Mouse (Mus musculus) hindbrain, embryonic 10.5 days (tissue): Measurements from ENCODE around the gene Wwox. TPM values are rescaled to one million over a fixed set of nuclear protein-coding genes. Genes with fewer than 3 reads are reported as not detected.
A peak's percentile ranks its signal among the peaks of the same experiment; 100 is the strongest.

Experiments used
- DNase-seq: peaks from one replicate; pipeline ENCODE4 v3.0.0-alpha.2; 2017; ENCODE audit warnings: low spot score
- H3K27ac ChIP-seq: fragments of 300-500 bp; sonication (generic); 2 replicates; pipeline ENCODE4 v1.5.1; 2016; ENCODE audit warnings: mild to moderate bottlenecking, moderate library complexity
- H3K27me3 ChIP-seq: fragments of 300-500 bp; sonication (generic); 2 replicates; pipeline ENCODE4 v1.6.1; 2016; ENCODE audit warnings: mild to moderate bottlenecking; ENCODE audit not compliant: poor library complexity, insufficient read depth, severe bottlenecking
- H3K36me3 ChIP-seq: fragments of 300-500 bp; sonication (generic); 2 replicates; pipeline ENCODE4 v1.6.1; 2016; ENCODE audit warnings: mild to moderate bottlenecking, moderate library complexity
- H3K4me1 ChIP-seq: fragments of 300-500 bp; sonication (generic); replicated peaks from 2 replicates; pipeline ENCODE4 v1.6.1; 2016; ENCODE audit warnings: mild to moderate bottlenecking
- H3K4me3 ChIP-seq: fragments of 300-500 bp; sonication (generic); 2 replicates; pipeline ENCODE4 v1.5.1; 2016; ENCODE audit warnings: mild to moderate bottlenecking, moderate library complexity
- H3K9me3 ChIP-seq: fragments of 300-500 bp; sonication (generic); 2 replicates; pipeline ENCODE4 v1.6.1; 2016; ENCODE audit warnings: mild to moderate bottlenecking, moderate library complexity
- WGBS: fragments of 180-500 bp; shearing (Covaris S2); methylation state at CpG from one replicate; pipeline ENCODE4 v1.1.7; 2016; 5-methylcytosine and 5-hydroxymethylcytosine counted together
- polyA plus RNA-seq: library from polyadenylated mRNA; unstranded; fragments of >200 nt; fragmentation: Nextera tagmentation; extraction: Ambion mirVana; gene quantifications from 2 replicates; pipeline ENCODE4 v1.2.1, GENCODE M21; 2016

Gene Wwox
- polyA plus RNA-seq, 1 experiment from 2014 or later = 12.5 TPM

GRCm38 (mm10) chr8:115188446-115188845 lies 749.0 kb downstream of the Wwox start:
- H3K27me3 ChIP-seq = no peaks in the 10 kb centered on the region
- H3K9me3 ChIP-seq = no peaks in the 10 kb centered on the region
- H3K4me3 ChIP-seq = no peak overlapping the region
- no peaks in the 10 kb centered on the region for H3K36me3 ChIP-seq
- no peak for DNase-seq
- no peak overlapping the region for H3K27ac ChIP-seq
- peaks cover 33% of the 10 kb centered on the region for H3K4me1 ChIP-seq
- 85% methylated on average over 4 of the region's 4 CpGs for WGBS

GRCm38 (mm10) chr8:115189836-115190235 lies 750.4 kb downstream of the Wwox start:
- DNase-seq = no peak
- peaks cover 31% of the 10 kb centered on the region for H3K4me1 ChIP-seq
- no peak overlapping the region for H3K4me3 ChIP-seq
- no peaks in the 10 kb centered on the region for H3K27me3 ChIP-seq
- no peaks in the 10 kb centered on the region for H3K9me3 ChIP-seq
- 84% methylated on average over 11 of the region's 11 CpGs for WGBS
- no peak overlapping the region for H3K27ac ChIP-seq
- no peaks in the 10 kb centered on the region for H3K36me3 ChIP-seq

GRCm38 (mm10) chr8:115193767-115194166 lies 754.3 kb downstream of the Wwox start:
- Histone ChIP-seq H3K4me1 (peaks cover 12% of the 10 kb centered on the region; the same call in 1 of the 2 replicates), H3K27ac (no peak overlapping the region), H3K4me3 (no peak overlapping the region), H3K36me3 (no peaks in the 10 kb centered on the region), H3K27me3 (peaks cover 10% of the 10 kb centered on the region), H3K9me3 (0 out of 2 replicates have a peak, but pooled peaks cover 6% of the 10 kb centered on the region)
- WGBS = 92% methylated on average over 2 of the region's 2 CpGs
- no peak for DNase-seq

- H3K27me3 ChIP-seq = peaks cover 24% of the 10 kb centered on the region
- 0 out of 2 replicates have a peak, but pooled peaks cover 6% of the 10 kb centered on the region for H3K9me3 ChIP-seq
- no peaks in the 10 kb centered on the region for H3K36me3 ChIP-seq
- WGBS = 90% methylated on average over 10 of the region's 10 CpGs
- H3K4me1 ChIP-seq = peaks cover 17% of the 10 kb centered on the region; the same call in 1 of the 2 replicates
- no peak overlapping the region for H3K4me3 ChIP-seq
- no peak for DNase-seq
- H3K27ac ChIP-seq = no peak overlapping the region
Measured at GRCm38 (mm10) chr8:115195334-115195733, 755.9 kb downstream of the Wwox start.

GRCm38 (mm10) chr8:115196859-115197258 lies 757.4 kb downstream of the Wwox start:
- H3K4me1 ChIP-seq = peaks cover 19% of the 10 kb centered on the region; the same call in 1 of the 2 replicates
- no peak for DNase-seq
- peaks cover 31% of the 10 kb centered on the region for H3K27me3 ChIP-seq
- H3K9me3 ChIP-seq = 0 out of 2 replicates have a peak, but pooled peaks cover 6% of the 10 kb centered on the region
- WGBS = 69% methylated on average over 2 of the region's 2 CpGs
- no peak overlapping the region for H3K27ac ChIP-seq
- no peak overlapping the region for H3K4me3 ChIP-seq
- no peaks in the 10 kb centered on the region for H3K36me3 ChIP-seq

- DNase-seq = no peak
- Histone ChIP-seq H3K4me3 (no peak overlapping the region), H3K27ac (no peak overlapping the region), H3K9me3 (0 out of 2 replicates have a peak, but pooled peaks cover 6% of the 10 kb centered on the region), H3K27me3 (peaks cover 31% of the 10 kb centered on the region), H3K4me1 (peaks cover 20% of the 10 kb centered on the region; the same call in 1 of the 2 replicates), H3K36me3 (no peaks in the 10 kb centered on the region)
- 12% methylated on average over 4 of the region's 4 CpGs for WGBS
Measured at GRCm38 (mm10) chr8:115199204-115199603, 759.7 kb downstream of the Wwox start.

- peaks cover 31% of the 10 kb centered on the region for H3K27me3 ChIP-seq
- peak; percentile 12 for DNase-seq
- H3K4me1 ChIP-seq = peaks cover 20% of the 10 kb centered on the region; the same call in 1 of the 2 replicates
- no peak overlapping the region for H3K4me3 ChIP-seq
- 19% methylated on average over 14 of the region's 14 CpGs for WGBS
- no peak overlapping the region for H3K27ac ChIP-seq
- H3K9me3 ChIP-seq = 0 out of 2 replicates have a peak, but pooled peaks cover 6% of the 10 kb centered on the region
- H3K36me3 ChIP-seq = no peaks in the 10 kb centered on the region
Measured at GRCm38 (mm10) chr8:115199616-115200150, 760.2 kb downstream of the Wwox start.

GRCm38 (mm10) chr8:115201726-115202125 lies 762.3 kb downstream of the Wwox start:
- 59% methylated on average over 7 of the region's 7 CpGs for WGBS
- H3K27me3 ChIP-seq = peaks cover 36% of the 10 kb centered on the region
- no peaks in the 10 kb centered on the region for H3K9me3 ChIP-seq
- no peak overlapping the region for H3K27ac ChIP-seq
- peaks cover 20% of the 10 kb centered on the region; the same call in 1 of the 2 replicates for H3K4me1 ChIP-seq
- H3K4me3 ChIP-seq = no peak overlapping the region
- H3K36me3 ChIP-seq = no peaks in the 10 kb centered on the region
- no peak for DNase-seq

- WGBS = 83% methylated on average over 11 of the region's 11 CpGs
- H3K27me3 ChIP-seq = peaks cover 13% of the 10 kb centered on the region
- H3K4me1 ChIP-seq = peaks cover 25% of the 10 kb centered on the region
- no peaks in the 10 kb centered on the region for H3K36me3 ChIP-seq
- H3K9me3 ChIP-seq = no peaks in the 10 kb centered on the region
- DNase-seq = no peak
- H3K4me3 ChIP-seq = no peak overlapping the region
- H3K27ac ChIP-seq = no peak overlapping the region
Measured at GRCm38 (mm10) chr8:115207480-115207879, 768.0 kb downstream of the Wwox start.

GRCm38 (mm10) chr8:115208415-115209192 lies 769.1 kb downstream of the Wwox start:
- Histone ChIP-seq H3K27me3 (peaks cover 13% of the 10 kb centered on the region), H3K9me3 (no peaks in the 10 kb centered on the region), H3K4me3 (no peak overlapping the region), H3K4me1 (peaks cover 27% of the 10 kb centered on the region), H3K27ac (no peak overlapping the region), H3K36me3 (no peaks in the 10 kb centered on the region)
- DNase-seq = no peak
- WGBS = 54% methylated on average over 15 of the region's 15 CpGs

GRCm38 (mm10) chr8:115210014-115210413 lies 770.6 kb downstream of the Wwox start:
- H3K36me3 ChIP-seq = no peaks in the 10 kb centered on the region
- no peak overlapping the region for H3K27ac ChIP-seq
- WGBS = 82% methylated on average over 6 of the region's 6 CpGs
- H3K27me3 ChIP-seq = peaks cover 13% of the 10 kb centered on the region
- no peak overlapping the region for H3K4me3 ChIP-seq
- H3K4me1 ChIP-seq = peaks cover 27% of the 10 kb centered on the region
- DNase-seq = no peak
- no peaks in the 10 kb centered on the region for H3K9me3 ChIP-seq

- no peak overlapping the region for H3K4me3 ChIP-seq
- peaks cover 5% of the 10 kb centered on the region; the same call in 1 of the 2 replicates for H3K27me3 ChIP-seq
- H3K36me3 ChIP-seq = no peaks in the 10 kb centered on the region
- H3K4me1 ChIP-seq = peaks cover 21% of the 10 kb centered on the region
- DNase-seq = no peak
- no peaks in the 10 kb centered on the region for H3K9me3 ChIP-seq
- WGBS = 80% methylated on average over 4 of the region's 4 CpGs
- no peak overlapping the region for H3K27ac ChIP-seq
Measured at GRCm38 (mm10) chr8:115213126-115213525, 773.7 kb downstream of the Wwox start.

- H3K4me1 ChIP-seq = peaks cover 12% of the 10 kb centered on the region
- H3K9me3 ChIP-seq = no peaks in the 10 kb centered on the region
- DNase-seq = no peak
- 77% methylated on average over 17 of the region's 17 CpGs for WGBS
- peaks cover 5% of the 10 kb centered on the region; the same call in 1 of the 2 replicates for H3K27me3 ChIP-seq
- no peaks in the 10 kb centered on the region for H3K36me3 ChIP-seq
- H3K27ac ChIP-seq = no peak overlapping the region
- no peak overlapping the region for H3K4me3 ChIP-seq
Measured at GRCm38 (mm10) chr8:115214870-115215269, 775.4 kb downstream of the Wwox start.
